Mouse (Mus musculus) spleen, postnatal 14 days (tissue): ENCODE results near the gene Dock4.

Source experiments
- DNase-seq, 2 experiments: peaks; one replicate each; pipeline ENCODE4 v3.0.0; 2021 to 2022; ENCODE audit warnings: low spot score in 2 of 2

Gene Dock4

GRCm38 (mm10) chr12:40462693-40463235 lies 17.0 kb downstream of the Dock4 start:
- DNase-seq, result no peak

DNA sequence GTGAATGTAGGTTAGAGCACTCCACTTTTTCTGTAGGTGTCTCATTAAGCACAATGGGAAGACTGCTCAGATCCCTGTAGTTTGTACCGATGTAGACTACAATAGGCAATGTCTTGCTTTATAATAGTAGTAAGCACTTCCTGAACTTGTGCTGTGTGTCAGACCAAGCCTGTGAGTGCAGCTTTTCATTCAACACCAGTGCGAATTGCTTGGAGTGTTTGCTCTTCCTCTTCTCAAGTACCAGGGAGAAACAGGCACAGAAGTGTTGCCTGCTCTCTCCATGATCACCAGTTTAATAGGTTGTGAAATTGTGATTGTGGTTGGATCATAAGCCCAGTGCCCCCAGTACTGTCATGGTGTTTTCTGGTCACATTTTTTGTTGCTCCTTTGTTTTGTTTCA lies 18.1 kb downstream of the Dock4 start:
- no peak for DNase-seq

- DNase-seq, result no peak
Observed at GRCm38 (mm10) chr12:40464282-40464681, 18.5 kb downstream of the Dock4 start.

- DNase-seq, result no peak
Observed at GRCm38 (mm10) chr12:40468235-40468634, 22.5 kb downstream of the Dock4 start.

GRCm38 (mm10) chr12:40469009-40469408 lies 23.3 kb downstream of the Dock4 start:
- DNase-seq, result no peak

DNA sequence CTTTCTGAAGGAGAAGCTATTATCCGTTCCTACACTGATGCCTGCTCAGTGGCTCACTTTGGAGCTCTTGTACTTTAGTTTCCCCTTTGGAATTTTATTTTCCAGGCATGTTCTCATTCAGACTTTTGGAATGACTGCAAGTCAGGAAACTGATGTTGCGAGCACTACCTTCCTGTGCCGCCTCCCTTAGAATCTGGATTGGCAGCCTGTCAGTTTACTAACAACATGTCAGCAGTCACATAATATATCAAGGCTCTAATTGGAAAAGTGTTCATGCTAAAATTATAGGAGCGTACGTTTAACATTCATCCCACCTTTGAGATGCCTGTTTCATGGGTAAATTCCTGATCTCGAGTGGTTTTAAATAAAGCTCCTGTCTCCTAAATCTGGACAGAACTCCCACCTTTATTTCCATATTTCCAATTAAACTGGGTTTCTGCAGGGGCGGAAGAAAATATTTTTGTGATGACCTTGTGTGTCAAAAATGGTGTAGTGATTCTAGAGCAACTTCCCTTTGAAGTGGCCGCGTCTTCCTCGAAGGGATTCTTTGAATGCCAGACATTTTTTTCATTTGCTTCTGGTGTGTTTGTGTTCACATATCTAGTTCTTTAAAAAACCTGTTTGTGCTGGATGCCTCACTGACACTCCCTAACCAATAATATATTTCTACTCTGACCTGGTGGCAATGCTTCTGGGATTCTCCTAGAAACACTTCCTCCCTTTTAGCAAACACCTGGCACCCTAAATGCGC lies 26.1 kb downstream of the Dock4 start:
- no peak for DNase-seq

DNA sequence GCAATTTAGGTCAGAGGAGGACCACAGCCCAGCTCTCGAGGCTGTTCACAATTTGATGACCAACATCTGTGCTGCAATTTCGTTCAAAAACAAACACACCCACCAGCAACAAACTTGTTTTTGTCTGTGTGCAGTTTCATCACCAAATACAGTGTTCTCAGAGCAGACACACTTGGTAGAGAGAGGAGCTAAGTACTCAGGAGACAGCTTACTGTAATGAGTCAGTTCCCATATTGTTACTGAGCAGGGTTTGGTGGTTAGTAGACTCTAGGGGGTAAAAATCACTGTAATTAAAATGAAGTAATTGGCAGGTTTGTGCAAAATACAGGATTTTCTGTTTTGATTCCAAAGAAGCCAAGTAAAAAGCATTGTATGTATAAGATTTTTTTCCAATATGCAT lies 28.0 kb downstream of the Dock4 start:
- DNase-seq, result no peak

DNA sequence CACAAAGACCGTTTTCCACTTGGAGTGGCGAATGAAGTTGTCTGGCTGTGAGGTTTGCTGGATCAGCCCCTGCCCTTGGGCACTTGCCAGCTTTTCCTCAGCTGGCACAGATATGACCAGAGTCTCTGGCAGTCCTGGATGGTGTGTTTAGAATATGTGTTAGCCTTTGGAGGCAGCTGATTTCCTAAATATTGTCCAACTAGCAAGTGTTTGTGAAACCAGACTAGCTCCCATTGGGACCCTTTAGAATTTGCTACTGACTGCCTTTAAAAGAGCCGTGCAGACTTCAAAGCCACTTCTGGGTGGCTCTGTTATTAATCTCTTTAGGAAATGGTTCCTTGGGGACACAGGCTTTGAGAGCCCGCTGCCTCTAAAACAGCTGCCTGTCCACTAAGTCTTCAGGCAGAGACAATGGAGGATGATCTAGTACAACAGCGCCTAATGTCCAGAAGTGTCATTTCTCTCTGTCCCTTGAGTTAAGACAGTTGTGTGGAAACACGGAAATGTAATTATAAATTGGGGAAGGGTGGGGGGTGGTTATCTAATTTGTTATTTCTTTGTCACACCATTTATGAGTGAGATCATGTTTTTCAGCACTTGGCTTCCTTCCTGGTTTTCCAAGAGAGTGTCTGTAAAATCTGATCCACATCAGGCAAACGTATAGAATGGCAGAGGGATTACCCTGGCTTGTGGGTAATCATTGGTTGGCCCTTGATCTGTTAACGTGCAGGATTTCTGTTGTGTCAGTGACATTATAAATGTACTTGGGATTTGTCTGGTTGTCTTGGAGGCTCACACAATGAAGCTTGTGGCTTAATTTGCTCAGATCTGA lies 32.1 kb downstream of the Dock4 start:
- DNase-seq, result no peak

- no peak for DNase-seq
Observed at GRCm38 (mm10) chr12:40484224-40484623, 38.5 kb downstream of the Dock4 start.

- DNase-seq, result no peak
Observed at GRCm38 (mm10) chr12:40485210-40485609, 39.5 kb downstream of the Dock4 start.

DNA sequence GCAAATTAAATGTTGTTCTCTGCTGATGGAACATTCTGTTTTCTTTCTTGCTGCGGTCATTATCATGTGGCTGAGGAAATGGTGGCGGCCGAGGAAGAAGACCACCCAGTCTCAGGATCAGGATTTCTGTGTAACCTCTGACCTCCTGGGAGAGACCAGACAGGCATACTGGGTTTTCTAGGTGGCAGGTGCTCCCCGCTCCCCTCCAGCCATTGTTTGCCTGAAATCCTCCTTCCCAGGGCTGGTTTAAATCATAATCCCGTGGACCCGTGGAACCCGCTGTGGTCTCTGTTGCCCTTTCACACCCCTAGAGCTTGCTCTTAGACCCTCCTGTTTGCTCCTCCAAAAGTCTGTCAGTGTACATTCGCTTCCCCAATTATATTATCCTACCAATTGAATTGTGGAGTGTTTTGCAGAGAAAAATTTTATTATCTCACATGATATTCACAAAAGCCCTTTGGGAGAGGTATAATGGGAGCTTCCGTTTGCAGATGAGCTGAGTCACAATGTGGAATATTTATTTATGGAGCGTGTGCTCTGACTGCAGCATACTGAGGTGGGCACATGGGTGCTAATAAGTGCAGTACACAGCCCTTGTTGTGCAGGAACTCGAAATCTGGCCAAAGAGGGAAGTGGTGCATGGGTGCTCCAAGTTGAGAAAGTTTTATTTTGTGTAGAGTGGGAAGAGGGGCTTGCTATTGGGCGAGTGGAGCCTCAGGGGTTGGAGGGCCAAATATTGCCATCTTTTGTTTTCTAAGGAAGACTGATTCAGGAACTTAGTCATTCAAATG lies 40.5 kb downstream of the Dock4 start:
- no peak for DNase-seq

- DNase-seq, result no peak
Observed at GRCm38 (mm10) chr12:40496387-40496786, 50.6 kb downstream of the Dock4 start.

GRCm38 (mm10) chr12:40497806-40498205 lies 52.1 kb downstream of the Dock4 start:
- no peak for DNase-seq

- DNase-seq, result no peak
Observed at GRCm38 (mm10) chr12:40498250-40498671, 52.5 kb downstream of the Dock4 start.

GRCm38 (mm10) chr12:40498928-40499626 lies 53.3 kb downstream of the Dock4 start:
- DNase-seq, result no peak

- no peak for DNase-seq
Observed at GRCm38 (mm10) chr12:40499627-40500329, 54.0 kb downstream of the Dock4 start.

GRCm38 (mm10) chr12:40501141-40501540 lies 55.4 kb downstream of the Dock4 start:
- DNase-seq, result no peak

- DNase-seq, result no peak
Observed at GRCm38 (mm10) chr12:40503520-40503919, 57.8 kb downstream of the Dock4 start.

DNA sequence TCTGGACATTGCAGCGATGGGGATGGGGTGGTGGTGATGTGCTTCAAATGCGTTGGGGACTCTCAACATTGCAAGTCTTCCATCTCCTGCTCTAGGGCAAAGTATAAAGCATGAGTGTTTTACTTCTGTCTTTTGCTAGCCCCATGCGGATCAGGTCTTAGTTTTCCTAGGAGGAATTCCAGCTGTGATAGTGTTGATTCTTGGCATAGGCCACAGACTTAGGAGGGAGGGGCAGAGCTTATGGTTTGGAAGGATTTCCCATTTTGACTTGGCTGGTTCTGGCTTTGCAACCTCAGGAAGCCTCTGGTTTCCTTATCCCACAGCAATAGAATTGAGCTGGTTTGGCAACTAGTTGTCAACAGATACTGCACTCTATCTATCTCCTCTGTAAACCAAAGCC lies 58.9 kb downstream of the Dock4 start:
- no peak for DNase-seq

GRCm38 (mm10) chr12:40507823-40508390 lies 62.2 kb downstream of the Dock4 start:
- no peak for DNase-seq
